Mouse (Mus musculus): ENCODE data around the gene Sult2a4.
"Not testable (repeated sequence)": the region's sequence is repeated elsewhere in the genome, so short reads cannot be mapped to it uniquely, and the experiment has no call there.

Sult2a4 gene

GRCm38 (mm10) chr7:13989507-13989906 is at the start of gene Sult2a4:
Sult2a4 (minus strand) TSS chr7:13989607.
- DNase-seq (ENCODE audit: low spot score): not testable (repeated sequence)

DNA sequence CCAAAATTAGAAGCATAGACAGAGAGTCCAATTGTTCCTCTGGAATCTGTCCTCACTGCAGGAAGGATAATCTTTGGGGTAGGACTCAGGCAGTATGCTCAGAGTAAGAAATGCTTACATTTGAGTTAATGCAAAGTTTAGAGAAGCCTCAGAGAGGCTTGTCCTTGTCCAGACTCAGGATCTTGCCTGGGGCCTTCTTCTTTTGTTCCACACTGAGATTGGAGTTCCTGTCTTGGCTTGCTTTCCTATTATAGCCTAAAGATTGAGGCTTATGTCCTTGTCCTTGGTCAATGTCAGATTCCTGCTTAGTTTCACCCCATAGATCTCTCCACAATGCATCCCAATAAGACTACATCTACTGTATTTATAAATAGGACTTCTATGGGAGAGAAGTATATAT is 41.4 kb upstream of the Sult2a4 start:
- DNase-seq (ENCODE audit: low spot score): not testable (repeated sequence)

- no peak for DNase-seq (ENCODE audit: low spot score)
These were observed 23.7 kb upstream of the Sult2a4 start for GRCm38 (mm10) chr7:14013083-14013482.

GRCm38 (mm10) chr7:14010686-14011085 is 21.3 kb upstream of the Sult2a4 start:
- not testable (repeated sequence) for DNase-seq (ENCODE audit: low spot score)
